Mouse (Mus musculus) MEL (cell line): ENCODE measurements around the gene Scn4b. TPM values are rescaled to one million over a fixed set of nuclear protein-coding genes. Genes with fewer than 3 reads are reported as not detected.

Experiments used
- DNase-seq: peaks from one replicate; pipeline ENCODE4 v3.0.0; 2011; ENCODE audit warnings: low read depth, low spot score
- H3K27ac ChIP-seq: 2 replicates; pipeline ENCODE4 v1.5.1; 2012; ENCODE audit warnings: low read depth, mild to moderate bottlenecking, control low read depth, low read length, moderate library complexity; ENCODE audit not compliant: control insufficient read depth
- H3K27me3 ChIP-seq, 2 experiments: fragments of 150-350 bp in 1 of 2; sonication (generic) in 1 of 2; 2 replicates each; pipeline ENCODE4 v1.6.1; 2012; ENCODE audit warnings: low read length in 2 of 2, mild to moderate bottlenecking in 2 of 2, improper control_type of control experiment in 1 of 2, moderate library complexity in 1 of 2; ENCODE audit not compliant: insufficient read depth in 2 of 2, control insufficient read depth in 1 of 2
- H3K36me3 ChIP-seq, 2 experiments: 2 replicates each; pipeline ENCODE4 v1.6.1; 2012 to 2014; ENCODE audit warnings: low read length in 2 of 2, improper control_type of control experiment in 1 of 2, inconsistent platforms in 1 of 2, mild to moderate bottlenecking in 1 of 2; ENCODE audit not compliant: insufficient read depth in 2 of 2, control insufficient read depth in 1 of 2
- H3K4me1 ChIP-seq, 2 experiments: fragments of 150-350 bp in 1 of 2; sonication (generic) in 1 of 2; 2 replicates each; pipeline ENCODE4 v1.6.1; 2012; ENCODE audit warnings: low read length in 2 of 2, improper control_type of control experiment in 1 of 2, mild to moderate bottlenecking in 1 of 2; ENCODE audit not compliant: insufficient read depth in 2 of 2, control insufficient read depth in 1 of 2
- H3K4me3 ChIP-seq, 2 experiments: fragments of 150-350 bp in 1 of 2; sonication (generic) in 1 of 2; 2 replicates each; pipeline ENCODE4 v1.5.1; 2012; ENCODE audit warnings: low read depth in 2 of 2, low read length in 2 of 2, mild to moderate bottlenecking in 2 of 2, moderate library complexity in 2 of 2, control low read depth in 1 of 2, improper control_type of control experiment in 1 of 2; ENCODE audit not compliant: control insufficient read depth in 1 of 2, insufficient read depth in 1 of 2
- H3K79me2 ChIP-seq: 2 replicates; pipeline ENCODE4 v1.6.1; 2012; ENCODE audit warnings: mild to moderate bottlenecking, low read length, moderate library complexity; ENCODE audit not compliant: control insufficient read depth, poor library complexity, insufficient read depth
- H3K9ac ChIP-seq: 2 replicates; pipeline ENCODE4 v1.6.1; 2012; ENCODE audit warnings: low read depth, mild to moderate bottlenecking, control low read depth, low read length, moderate library complexity; ENCODE audit not compliant: control insufficient read depth, poor library complexity, severe bottlenecking
- H3K9me3 ChIP-seq: fragments of 150-350 bp; sonication (generic); replicated peaks from 2 replicates; pipeline ENCODE4 v1.6.1; 2012; ENCODE audit warnings: mild to moderate bottlenecking, low read length, improper control_type of control experiment, moderate library complexity; ENCODE audit not compliant: insufficient read depth
- BHLHE40 ChIP-seq: IDR thresholded peaks from 2 replicates; pipeline ENCODE4 v1.6.1; 2012; ENCODE audit warnings: low read depth, mild to moderate bottlenecking, inconsistent platforms, low read length, improper control_type of control experiment, borderline replicate concordance
- CHD2 ChIP-seq: IDR thresholded peaks from 2 replicates; pipeline ENCODE4 v1.6.1; 2011; ENCODE audit warnings: low read length, improper control_type of control experiment
- CTCF ChIP-seq, 3 experiments: IDR thresholded peaks in 2 of 3; conservative IDR thresholded peaks in 1 of 3; 2 replicates each; pipeline ENCODE4 v1.5.1; 2011 to 2012; ENCODE audit warnings: low read length in 3 of 3, low read depth in 2 of 3, mild to moderate bottlenecking in 2 of 3, improper control_type of control experiment in 1 of 3, inconsistent platforms in 1 of 3, mixed read lengths in 1 of 3, moderate library complexity in 1 of 3; ENCODE audit not compliant: control insufficient read depth in 1 of 3, insufficient read depth in 1 of 3, poor library complexity in 1 of 3, severe bottlenecking in 1 of 3
- ELF1 ChIP-seq: IDR thresholded peaks from 2 replicates; pipeline ENCODE4 v1.6.1; 2014; ENCODE audit warnings: low read depth, mild to moderate bottlenecking, inconsistent platforms, low read length, improper control_type of control experiment, moderate library complexity
- GATA1 ChIP-seq: IDR thresholded peaks from 2 replicates; pipeline ENCODE4 v1.6.1; 2011; ENCODE audit warnings: low read depth, low read length, improper control_type of control experiment
- HCFC1 ChIP-seq: IDR thresholded peaks from 2 replicates; pipeline ENCODE4 v1.6.1; 2012; ENCODE audit warnings: low read depth, mild to moderate bottlenecking, inconsistent platforms, low read length, improper control_type of control experiment, moderate library complexity
- JUND ChIP-seq: IDR thresholded peaks from 2 replicates; pipeline ENCODE4 v1.6.1; 2011; ENCODE audit warnings: low read depth, mild to moderate bottlenecking, improper control_type of control experiment, low read length
- KAT2A ChIP-seq: conservative IDR thresholded peaks from 2 replicates; pipeline ENCODE4 v1.6.1; 2012; ENCODE audit warnings: low read depth, low read length, improper control_type of control experiment, inconsistent platforms
- MAFK ChIP-seq: IDR thresholded peaks from 2 replicates; pipeline ENCODE4 v1.6.1; 2011; ENCODE audit warnings: low read depth, mild to moderate bottlenecking, low read length, improper control_type of control experiment, borderline replicate concordance
- MAZ ChIP-seq: IDR thresholded peaks from 2 replicates; pipeline ENCODE4 v1.6.1; 2012; ENCODE audit warnings: low read depth, mild to moderate bottlenecking, inconsistent platforms, low read length, improper control_type of control experiment
- MYB ChIP-seq: IDR thresholded peaks from 2 replicates; pipeline ENCODE4 v1.6.1; 2011; ENCODE audit warnings: mild to moderate bottlenecking, low read depth, low read length, improper control_type of control experiment
- MYC ChIP-seq: IDR thresholded peaks from 2 replicates; pipeline ENCODE4 v1.6.1; 2011; ENCODE audit warnings: low read depth, mild to moderate bottlenecking, low read length, improper control_type of control experiment, moderate library complexity
- NRF1 ChIP-seq: IDR thresholded peaks from 2 replicates; pipeline ENCODE4 v1.6.1; 2014; ENCODE audit warnings: low read depth, mild to moderate bottlenecking, inconsistent platforms, low read length, improper control_type of control experiment, moderate library complexity; ENCODE audit not compliant: poor library complexity, insufficient read depth, severe bottlenecking
- RCOR1 ChIP-seq: IDR thresholded peaks from 2 replicates; pipeline ENCODE4 v1.6.1; 2012; ENCODE audit warnings: low read depth, mild to moderate bottlenecking, inconsistent platforms, low read length, improper control_type of control experiment
- SIN3A ChIP-seq: IDR thresholded peaks from 2 replicates; pipeline ENCODE4 v1.6.1; 2012; ENCODE audit warnings: low read length, improper control_type of control experiment, inconsistent platforms
- TAL1 ChIP-seq: IDR thresholded peaks from 2 replicates; pipeline ENCODE4 v1.6.1; 2012; ENCODE audit warnings: mild to moderate bottlenecking, inconsistent platforms, low read length, moderate library complexity, mixed read lengths
- TCF12 ChIP-seq: IDR thresholded peaks from 2 replicates; pipeline ENCODE4 v1.6.1; 2014; ENCODE audit warnings: low read depth, mild to moderate bottlenecking, inconsistent platforms, low read length, improper control_type of control experiment, moderate library complexity
- UBTF ChIP-seq: IDR thresholded peaks from 2 replicates; pipeline ENCODE4 v1.6.1; 2012; ENCODE audit warnings: low read depth, mild to moderate bottlenecking, inconsistent platforms, low read length, improper control_type of control experiment, moderate library complexity, borderline replicate concordance; ENCODE audit not compliant: insufficient read depth
- USF1 ChIP-seq: IDR thresholded peaks from 2 replicates; pipeline ENCODE4 v1.6.1; 2014; ENCODE audit warnings: low read depth, mild to moderate bottlenecking, inconsistent platforms, low read length, improper control_type of control experiment, moderate library complexity
- ZC3H11A ChIP-seq: IDR thresholded peaks from 2 replicates; pipeline ENCODE4 v1.6.1; 2012; ENCODE audit warnings: low read depth, mild to moderate bottlenecking, inconsistent platforms, low read length, improper control_type of control experiment
- ZKSCAN1 ChIP-seq: IDR thresholded peaks from 2 replicates; pipeline ENCODE4 v1.6.1; 2012; ENCODE audit warnings: low read depth, mild to moderate bottlenecking, inconsistent platforms, low read length, improper control_type of control experiment, moderate library complexity
- ZMIZ1 ChIP-seq: IDR thresholded peaks from 2 replicates; pipeline ENCODE4 v1.6.1; 2012; ENCODE audit warnings: low read depth, mild to moderate bottlenecking, inconsistent platforms, low read length, improper control_type of control experiment, moderate library complexity
- ZNF384 ChIP-seq: IDR thresholded peaks from 2 replicates; pipeline ENCODE4 v1.6.1; 2012; ENCODE audit warnings: low read depth, mild to moderate bottlenecking, inconsistent platforms, low read length, improper control_type of control experiment
- polyA plus RNA-seq, 2 experiments: library from polyadenylated mRNA; stranded (reverse) in 1 of 2; unstranded in 1 of 2; fragments of >175 nt in 1 of 2; fragments of >200 nt in 1 of 2; gene quantifications; 2 replicates each; pipeline versions ENCODE4 v1.2.1 to v1.2.4; 2012; ENCODE audit warnings: low replicate concordance in 2 of 2, low read depth in 1 of 2; ENCODE audit not compliant: insufficient read length in 2 of 2, insufficient read depth in 1 of 2, missing spikeins in 1 of 2
- total RNA-seq: library from RNA; depleted of rRNA; stranded (reverse); fragments of 300-350 nt; gene quantifications from 2 replicates; pipeline ENCODE4 v1.2.3, GENCODE M21; 2012

The Scn4b gene
- total and polyA plus RNA-seq, 3 experiments: not detected

GRCm38 (mm10) chr9:45179282-45179681 lies 41.1 kb downstream of the Scn4b start (continued):
- no peak for TF ChIP-seq MYC

- TF ChIP-seq MAZ (no peak), HCFC1 (no peak), UBTF (no peak), ELF1 (no peak), GATA1 (no peak), BHLHE40 (no peak)
- DNase-seq: no peak
- H3K27me3 ChIP-seq: peaks cover 2 to 10% of the 10 kb centered on the region in 2 experiments; a peak in 3 of 4 replicates
- H3K9ac ChIP-seq: no peak within 1 kb of the TSS
- no peaks in the 10 kb centered on the region for H3K79me2 ChIP-seq
- H3K4me1 ChIP-seq: no peaks in the 10 kb centered on the region
- no peak within 1 kb of the TSS for H3K4me3 ChIP-seq
- H3K9me3 ChIP-seq: no peaks in the 10 kb centered on the region
- H3K36me3 ChIP-seq: no peaks in the 10 kb centered on the region
- H3K27ac ChIP-seq: no peak within 1 kb of the TSS
These were observed 43.6 kb downstream of the Scn4b start, which contains the start of gene BC049352 for GRCm38 (mm10) chr9:45181770-45182169. BC049352 (plus strand) TSS chr9:45182007.

GRCm38 (mm10) chr9:45182521-45182920 lies 44.3 kb downstream of the Scn4b start:
- H3K27me3 ChIP-seq: peaks cover 4 to 13% of the 10 kb centered on the region in 2 experiments; a peak in 3 of 4 replicates
- no peaks in the 10 kb centered on the region for H3K4me1 ChIP-seq
- no peak overlapping the region for H3K9ac ChIP-seq
- no peak overlapping the region for H3K27ac ChIP-seq
- H3K4me3 ChIP-seq: no peak overlapping the region
- DNase-seq: no peak
- no peaks in the 10 kb centered on the region for H3K79me2 ChIP-seq
- no peaks in the 10 kb centered on the region for H3K36me3 ChIP-seq
- no peaks in the 10 kb centered on the region for H3K9me3 ChIP-seq
- no peak for TF ChIP-seq MAZ
- no peak for TF ChIP-seq UBTF
- TF ChIP-seq ZKSCAN1: no peak
- TF ChIP-seq RCOR1: no peak
- TF ChIP-seq ZNF384: no peak
- TF ChIP-seq ELF1: no peak

- Histone ChIP-seq H3K4me1 (no peaks in the 10 kb centered on the region), H3K27ac (no peak overlapping the region), H3K27me3 (peaks cover 8 to 18% of the 10 kb centered on the region in 2 experiments), H3K36me3 (no peaks in the 10 kb centered on the region), H3K9ac (no peak overlapping the region), H3K4me3 (no peak overlapping the region), H3K9me3 (no peaks in the 10 kb centered on the region), H3K79me2 (no peaks in the 10 kb centered on the region)
- TF ChIP-seq ZNF384 (no peak), HCFC1 (no peak), RCOR1 (no peak), NRF1 (no peak), SIN3A (no peak), ZC3H11A (no peak), UBTF (no peak), CHD2 (no peak), MAFK (no peak), MAZ (no peak), TAL1 (no peak), JUND (no peak), KAT2A (no peak), USF1 (no peak), TCF12 (no peak), CTCF (IDR thresholded peaks at IDR 0.05 in 2 of 3, conservative IDR thresholded peaks at IDR 0.05 in 1 of 3; ENCODE audit: control insufficient read depth in 1 of 3, insufficient read depth in 1 of 3, low read depth in 2 of 3, low read length in 3 of 3, poor library complexity in 1 of 3, severe bottlenecking in 1 of 3) (no peak), MYB (no peak), ZMIZ1 (no peak)
- no peak for DNase-seq
These were observed 45.1 kb downstream of the Scn4b start for GRCm38 (mm10) chr9:45183266-45183665.
